Mouse (Mus musculus): ENCODE results near the gene Tcte1. TPM values are rescaled to one million over a fixed set of nuclear protein-coding genes. Genes with fewer than 3 reads are reported as not detected.

The Tcte1 gene
- polyA plus RNA-seq, 1 experiment from 2014 or later, result 0.20 TPM

DNA sequence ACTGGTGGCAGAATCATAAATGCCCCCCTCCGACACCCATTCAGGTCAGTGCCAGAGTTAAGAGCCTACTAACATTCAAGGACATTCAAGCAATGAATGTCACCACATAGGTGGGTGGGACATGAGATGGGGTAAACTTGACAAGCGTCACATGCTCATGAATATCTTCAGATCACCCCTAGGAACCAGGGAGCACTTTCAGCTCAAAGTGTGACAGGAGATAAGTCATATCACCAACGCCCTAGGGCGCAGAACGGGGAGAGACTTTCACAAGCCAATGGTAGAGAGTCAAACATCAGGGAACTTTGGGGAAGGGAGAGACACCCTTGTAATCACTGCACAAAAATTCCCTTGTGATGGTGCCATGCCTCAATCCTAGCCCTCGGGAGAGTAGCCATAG, 59.0 kb downstream of the Tcte1 start:
- Histone ChIP-seq H3K36me3 (ENCODE audit: control insufficient read depth, insufficient read depth, low read length) (no peaks in the 10 kb centered on the region; the same call in 1 of the 2 replicates), H3K4me1 (ENCODE audit: control insufficient read depth, insufficient read depth, low read length) (peaks cover 25% of the 10 kb centered on the region), H3K27me3 (replicated peaks; ENCODE audit: control insufficient read depth, insufficient read depth, low read length) (no peaks in the 10 kb centered on the region), H3K4me2 (ENCODE audit: low read depth, low read length) (no peak overlapping the region), H3K27ac (ENCODE audit: low read length) (no peak overlapping the region), H3K4me3 (ENCODE audit: low read length) (no peak overlapping the region), H3K9me3 (ENCODE audit: control insufficient read depth, low read length) (no peaks in the 10 kb centered on the region), H3K9ac (ENCODE audit: low read depth, low read length) (no peak overlapping the region)
- no peak for ATAC-seq
- WGBS, result 88% methylated on average over 6 of the region's 6 CpGs

DNA sequence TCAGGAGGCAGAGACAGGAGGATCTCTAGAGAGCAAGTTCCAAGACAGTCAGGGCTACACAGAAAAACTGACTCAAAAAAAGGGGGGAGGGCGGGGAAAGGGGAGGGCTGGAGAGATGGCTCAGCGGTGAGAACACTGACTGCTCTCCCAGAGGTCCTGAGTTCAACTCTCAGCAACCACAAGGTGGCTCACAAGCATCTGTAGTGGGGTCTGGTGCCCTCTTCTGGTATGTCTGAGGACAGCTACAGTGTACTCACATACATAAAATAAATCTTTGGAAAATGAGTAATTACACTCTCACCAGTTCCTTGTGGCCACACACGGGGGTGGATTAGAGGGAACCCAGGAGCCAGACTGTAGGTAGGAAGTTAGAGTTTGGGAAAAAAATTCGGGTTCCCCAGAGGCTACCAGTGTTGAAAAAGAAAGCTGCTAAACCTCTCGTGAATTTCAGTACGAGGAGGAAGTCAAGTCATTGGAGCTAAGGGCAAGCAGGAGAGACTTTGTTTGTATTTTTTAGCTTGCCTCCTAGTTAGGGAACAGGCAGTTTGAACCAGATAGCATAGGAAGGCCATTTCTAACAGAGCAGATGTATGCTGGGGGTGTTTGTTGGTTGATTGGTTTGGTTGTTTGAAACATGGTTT, 59.6 kb downstream of the Tcte1 start:
- Histone ChIP-seq H3K9ac (ENCODE audit: low read depth, low read length) (no peak overlapping the region), H3K4me1 (ENCODE audit: control insufficient read depth, insufficient read depth, low read length) (peaks cover 25% of the 10 kb centered on the region), H3K36me3 (ENCODE audit: control insufficient read depth, insufficient read depth, low read length) (no peaks in the 10 kb centered on the region; the same call in 1 of the 2 replicates), H3K4me2 (ENCODE audit: low read depth, low read length) (no peak overlapping the region), H3K9me3 (ENCODE audit: control insufficient read depth, low read length) (no peaks in the 10 kb centered on the region), H3K27me3 (replicated peaks; ENCODE audit: control insufficient read depth, insufficient read depth, low read length) (no peaks in the 10 kb centered on the region), H3K4me3 (ENCODE audit: low read length) (no peak overlapping the region), H3K27ac (ENCODE audit: low read length) (no peak overlapping the region)
- no peak for ATAC-seq
- WGBS, result 61% methylated on average over 6 of the region's 6 CpGs

- H3K4me2 ChIP-seq (ENCODE audit: low read depth, low read length), result no peak overlapping the region
- peak; percentile 57 for ATAC-seq
- H3K27me3 ChIP-seq (replicated peaks; ENCODE audit: control insufficient read depth, insufficient read depth, low read length), result no peaks in the 10 kb centered on the region
- no peaks in the 10 kb centered on the region; the same call in none of the 2 replicates for H3K36me3 ChIP-seq (ENCODE audit: control insufficient read depth, insufficient read depth, low read length)
- 35% methylated on average over 12 of the region's 12 CpGs for WGBS
- H3K9me3 ChIP-seq (ENCODE audit: control insufficient read depth, low read length), result no peaks in the 10 kb centered on the region
- peak overlapping the region; percentile 88 for H3K27ac ChIP-seq (ENCODE audit: low read length)
- no peak overlapping the region for H3K4me3 ChIP-seq (ENCODE audit: low read length)
- peaks cover 25% of the 10 kb centered on the region for H3K4me1 ChIP-seq (ENCODE audit: control insufficient read depth, insufficient read depth, low read length)
- peak overlapping the region; percentile 50 for H3K9ac ChIP-seq (ENCODE audit: low read depth, low read length)
Observed at GRCm38 (mm10) chr17:45584096-45584896, 61.1 kb downstream of the Tcte1 start.

DNA sequence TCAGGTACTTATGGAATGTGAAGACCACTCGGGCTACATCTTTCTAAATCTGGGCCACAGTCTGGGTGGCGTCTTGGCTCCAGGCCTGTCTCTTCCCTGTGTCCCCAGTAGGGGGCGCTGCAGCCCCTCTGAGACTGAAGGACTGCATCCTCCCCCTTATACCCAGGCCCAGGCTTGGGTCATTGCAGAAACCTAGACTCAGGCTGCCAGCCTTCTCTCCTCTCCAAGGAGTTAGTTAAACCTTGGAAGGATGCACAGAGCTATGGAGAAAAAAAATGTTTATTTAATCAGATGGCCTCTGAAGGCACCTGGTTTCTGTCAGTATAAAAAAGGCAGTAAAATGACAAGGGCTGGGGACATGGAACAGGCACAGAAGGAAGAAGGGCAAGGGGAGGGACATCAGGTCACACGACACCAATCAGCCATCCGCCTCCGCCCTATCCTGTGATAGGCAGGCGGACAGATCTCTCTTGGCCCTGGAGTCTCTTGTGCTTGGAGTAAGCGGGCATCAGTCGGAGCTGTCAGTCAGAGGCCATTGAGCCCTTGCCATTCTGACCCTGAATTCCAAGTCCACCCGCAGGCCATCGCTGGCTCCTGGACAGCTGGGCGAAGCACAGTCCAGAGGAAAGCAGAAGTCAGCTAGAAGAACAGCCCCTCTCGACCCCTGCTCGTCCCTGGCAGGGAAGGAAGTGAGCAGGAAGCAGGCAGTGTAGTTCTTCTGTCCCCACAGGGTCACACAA, 61.9 kb downstream of the Tcte1 start:
- Histone ChIP-seq H3K4me3 (ENCODE audit: low read length) (no peak overlapping the region), H3K9ac (ENCODE audit: low read depth, low read length) (peak overlapping the region; percentile 50), H3K27me3 (replicated peaks; ENCODE audit: control insufficient read depth, insufficient read depth, low read length) (no peaks in the 10 kb centered on the region), H3K4me2 (ENCODE audit: low read depth, low read length) (no peak overlapping the region), H3K9me3 (ENCODE audit: control insufficient read depth, low read length) (no peaks in the 10 kb centered on the region), H3K4me1 (ENCODE audit: control insufficient read depth, insufficient read depth, low read length) (peaks cover 25% of the 10 kb centered on the region), H3K36me3 (ENCODE audit: control insufficient read depth, insufficient read depth, low read length) (peaks cover 4% of the 10 kb centered on the region), H3K27ac (ENCODE audit: low read length) (peak overlapping the region; percentile 88)
- 33% methylated on average over 14 of the region's 14 CpGs for WGBS
- peak; percentile 62 for ATAC-seq

GRCm38 (mm10) chr17:45585725-45586448, 62.7 kb downstream of the Tcte1 start:
- H3K9ac ChIP-seq (ENCODE audit: low read depth, low read length), result peak overlapping the region; percentile 50; the same call in 1 of the 2 replicates
- ATAC-seq, result no peak
- H3K27me3 ChIP-seq (replicated peaks; ENCODE audit: control insufficient read depth, insufficient read depth, low read length), result no peaks in the 10 kb centered on the region
- peaks cover 23% of the 10 kb centered on the region for H3K4me1 ChIP-seq (ENCODE audit: control insufficient read depth, insufficient read depth, low read length)
- peaks cover 4% of the 10 kb centered on the region for H3K36me3 ChIP-seq (ENCODE audit: control insufficient read depth, insufficient read depth, low read length)
- H3K27ac ChIP-seq (ENCODE audit: low read length), result peak overlapping the region; percentile 88
- no peaks in the 10 kb centered on the region for H3K9me3 ChIP-seq (ENCODE audit: control insufficient read depth, low read length)
- no peak overlapping the region for H3K4me3 ChIP-seq (ENCODE audit: low read length)
- H3K4me2 ChIP-seq (ENCODE audit: low read depth, low read length), result no peak overlapping the region
- WGBS, result 67% methylated on average over 23 of the region's 23 CpGs

- 95% methylated on average over 3 of the region's 3 CpGs for WGBS
- ATAC-seq, result no peak
- H3K27ac ChIP-seq (ENCODE audit: low read length), result no peak overlapping the region
Observed at GRCm38 (mm10) chr17:45586449-45586837, 63.2 kb downstream of the Tcte1 start.

DNA sequence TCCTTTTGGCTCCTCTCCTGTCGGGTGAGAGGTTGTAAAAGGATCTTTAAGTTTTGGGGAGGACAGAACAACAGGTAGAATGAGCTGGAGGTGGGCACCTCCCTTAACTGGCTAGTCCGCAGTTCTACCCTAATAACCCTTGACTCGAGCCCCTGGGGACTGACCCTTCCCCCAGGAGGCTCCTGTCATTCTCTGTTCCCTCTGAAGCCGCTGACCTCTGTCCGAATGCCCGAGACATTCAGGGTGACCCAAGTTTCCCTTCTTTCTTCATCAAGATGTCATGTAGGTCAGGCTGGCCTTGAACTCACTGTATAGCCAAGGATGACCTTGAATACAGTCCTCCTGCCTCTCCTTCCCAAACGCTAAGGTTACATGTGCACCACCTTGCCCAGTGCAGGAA, 65.1 kb downstream of the Tcte1 start:
- no peaks in the 10 kb centered on the region for H3K27me3 ChIP-seq (replicated peaks; ENCODE audit: control insufficient read depth, insufficient read depth, low read length)
- peaks cover 35% of the 10 kb centered on the region for H3K4me1 ChIP-seq (ENCODE audit: control insufficient read depth, insufficient read depth, low read length)

More at GRCm38 (mm10) chr17:45586449-45586837, 63.2 kb downstream of the Tcte1 start:
- Histone ChIP-seq H3K36me3 (ENCODE audit: control insufficient read depth, insufficient read depth, low read length) (peaks cover 4% of the 10 kb centered on the region), H3K4me2 (ENCODE audit: low read depth, low read length) (no peak overlapping the region), H3K9me3 (ENCODE audit: control insufficient read depth, low read length) (no peaks in the 10 kb centered on the region), H3K4me1 (ENCODE audit: control insufficient read depth, insufficient read depth, low read length) (peaks cover 19% of the 10 kb centered on the region), H3K4me3 (ENCODE audit: low read length) (no peak overlapping the region), H3K9ac (ENCODE audit: low read depth, low read length) (no peak overlapping the region), H3K27me3 (replicated peaks; ENCODE audit: control insufficient read depth, insufficient read depth, low read length) (no peaks in the 10 kb centered on the region)

DNA sequence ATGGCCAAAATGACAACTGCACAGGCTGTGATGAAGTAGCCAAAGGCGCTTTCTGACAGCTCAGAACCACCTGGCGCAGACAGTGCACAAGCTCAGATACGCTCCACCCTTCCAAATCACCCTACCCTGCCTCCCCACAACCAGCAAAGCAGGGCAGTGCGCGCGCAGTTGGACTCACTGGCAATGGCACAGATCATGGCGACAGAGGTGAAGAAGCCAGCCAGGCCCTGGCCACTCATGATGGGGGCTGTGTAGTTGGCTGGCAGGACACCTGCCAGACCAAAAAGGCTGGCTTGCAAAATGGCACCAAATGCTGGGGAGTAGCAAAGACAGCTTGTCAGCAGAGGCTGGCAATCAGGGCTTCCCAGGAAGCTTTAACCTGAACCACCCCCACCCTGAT, 66.0 kb downstream of the Tcte1 start:
- Histone ChIP-seq H3K27ac (ENCODE audit: low read length) (no peak overlapping the region), H3K9ac (ENCODE audit: low read depth, low read length) (no peak overlapping the region), H3K27me3 (replicated peaks; ENCODE audit: control insufficient read depth, insufficient read depth, low read length) (no peaks in the 10 kb centered on the region), H3K9me3 (ENCODE audit: control insufficient read depth, low read length) (no peaks in the 10 kb centered on the region), H3K4me1 (ENCODE audit: control insufficient read depth, insufficient read depth, low read length) (peaks cover 42% of the 10 kb centered on the region), H3K4me3 (ENCODE audit: low read length) (no peak overlapping the region), H3K36me3 (ENCODE audit: control insufficient read depth, insufficient read depth, low read length) (peaks cover 4% of the 10 kb centered on the region), H3K4me2 (ENCODE audit: low read depth, low read length) (no peak overlapping the region)
- ATAC-seq, result no peak
- 95% methylated on average over 7 of the region's 7 CpGs for WGBS

More for the DNA sequence above, 65.1 kb downstream of the Tcte1 start:
- H3K4me3 ChIP-seq (ENCODE audit: low read length), result no peak overlapping the region
- H3K9ac ChIP-seq (ENCODE audit: low read depth, low read length), result no peak overlapping the region
- no peak overlapping the region for H3K27ac ChIP-seq (ENCODE audit: low read length)
- H3K9me3 ChIP-seq (ENCODE audit: control insufficient read depth, low read length), result no peaks in the 10 kb centered on the region
- H3K36me3 ChIP-seq (ENCODE audit: control insufficient read depth, insufficient read depth, low read length), result peaks cover 4% of the 10 kb centered on the region
- ATAC-seq, result no peak
- no peak overlapping the region for H3K4me2 ChIP-seq (ENCODE audit: low read depth, low read length)
- 89% methylated on average over 7 of the region's 7 CpGs for WGBS

- H3K4me1 ChIP-seq (ENCODE audit: control insufficient read depth, insufficient read depth, low read length), result peaks cover 42% of the 10 kb centered on the region
- WGBS, result 94% methylated on average over 8 of the region's 8 CpGs
Observed at GRCm38 (mm10) chr17:45589844-45590243, 66.6 kb downstream of the Tcte1 start.

More at GRCm38 (mm10) chr17:45589844-45590243, 66.6 kb downstream of the Tcte1 start:
- Histone ChIP-seq H3K4me2 (ENCODE audit: low read depth, low read length) (no peak overlapping the region), H3K4me3 (ENCODE audit: low read length) (no peak overlapping the region), H3K27ac (ENCODE audit: low read length) (no peak overlapping the region), H3K9ac (ENCODE audit: low read depth, low read length) (no peak overlapping the region), H3K36me3 (ENCODE audit: control insufficient read depth, insufficient read depth, low read length) (peaks cover 4% of the 10 kb centered on the region), H3K9me3 (ENCODE audit: control insufficient read depth, low read length) (no peaks in the 10 kb centered on the region), H3K27me3 (replicated peaks; ENCODE audit: control insufficient read depth, insufficient read depth, low read length) (no peaks in the 10 kb centered on the region)
- ATAC-seq, result no peak

Measured in intestine, embryonic 16.5 days (tissue).